Mouse (Mus musculus) liver, embryonic 16.5 days (tissue): Measurements from ENCODE around the gene Rufy3. TPM values are rescaled to one million over a fixed set of nuclear protein-coding genes. Genes with fewer than 3 reads are reported as not detected.

Experiments used
- ATAC-seq: fragments of 200-750 bp; cut with Nextera tagmentation; 2 replicates; pipeline ENCODE4 v1.8.0; 2017; ENCODE audit warnings: low read depth, mild to moderate bottlenecking, moderate number of reproducible peaks, moderate library complexity
- H3K27ac ChIP-seq: fragments of 300-500 bp; sonication (generic); 2 replicates; pipeline ENCODE4 v1.5.1; 2014; ENCODE audit warnings: mild to moderate bottlenecking, low read length
- H3K27me3 ChIP-seq: fragments of 300-500 bp; sonication (generic); 2 replicates; pipeline ENCODE4 v1.6.1; 2014; ENCODE audit warnings: low read depth, low read length, mixed read lengths; ENCODE audit not compliant: control insufficient read depth, insufficient read depth
- H3K36me3 ChIP-seq: fragments of 300-500 bp; sonication (generic); 2 replicates; pipeline ENCODE4 v1.6.1; 2014; ENCODE audit warnings: mild to moderate bottlenecking; ENCODE audit not compliant: control insufficient read depth, insufficient read depth
- H3K4me1 ChIP-seq: fragments of 300-500 bp; sonication (generic); 2 replicates; pipeline ENCODE4 v1.6.1; 2014; ENCODE audit warnings: low read depth, low read length, mixed read lengths; ENCODE audit not compliant: control insufficient read depth
- H3K4me2 ChIP-seq: fragments of 300-500 bp; sonication (generic); 2 replicates; pipeline ENCODE4 v1.6.1; 2014; ENCODE audit warnings: low read depth, low read length, mixed read lengths
- H3K4me3 ChIP-seq: fragments of 300-500 bp; sonication (generic); 2 replicates; pipeline ENCODE4 v1.5.1; 2014; ENCODE audit warnings: low read depth, mild to moderate bottlenecking, low read length
- H3K9ac ChIP-seq: fragments of 300-500 bp; sonication (generic); 2 replicates; pipeline ENCODE4 v1.6.1; 2014; ENCODE audit warnings: low read depth, low read length
- H3K9me3 ChIP-seq: fragments of 300-500 bp; sonication (generic); replicated peaks from 2 replicates; pipeline ENCODE4 v1.6.1; 2016; ENCODE audit warnings: low read length; ENCODE audit not compliant: control insufficient read depth
- WGBS: fragments of 180-500 bp; shearing (Covaris S2); extraction: QIAGEN DNeasy Blood & Tissue Kit; methylation state at CpG from one replicate; pipeline ENCODE4 v1.1.7; 2014; ENCODE audit not compliant: insufficient replicate concordance; 5-methylcytosine and 5-hydroxymethylcytosine counted together
- polyA plus RNA-seq: library from polyadenylated mRNA; unstranded; fragments of >200 nt; fragmentation: Nextera tagmentation; extraction: Ambion mirVana; gene quantifications from 2 replicates; pipeline ENCODE4 v1.2.1, GENCODE M21; 2015

Rufy3 gene
- polyA plus RNA-seq, 1 experiment from 2014 or later = 4.7 TPM

DNA sequence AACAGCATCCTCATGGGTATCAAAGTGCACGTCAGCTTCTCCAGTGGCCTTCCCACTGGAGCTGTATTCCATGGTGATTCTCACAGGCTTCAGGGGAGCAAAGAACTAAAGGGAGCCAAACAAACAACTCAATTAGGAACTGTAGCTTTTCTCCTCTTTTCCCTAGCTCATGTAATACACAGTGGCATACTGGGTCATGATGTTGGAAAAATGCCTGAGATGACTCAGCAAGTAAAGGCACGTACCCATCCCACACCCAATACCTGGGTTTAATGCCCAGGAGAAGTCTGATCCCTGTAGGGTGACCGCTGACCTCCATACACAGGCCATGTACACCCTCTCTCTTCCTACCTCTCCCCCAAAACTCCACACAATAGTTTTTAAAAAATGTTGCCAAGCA lies 98.3 kb downstream of the Rufy3 start:
- Histone ChIP-seq H3K36me3 (peaks cover 52% of the 10 kb centered on the region), H3K9ac (no peak overlapping the region), H3K4me3 (no peak overlapping the region), H3K27ac (no peak overlapping the region), H3K4me2 (no peak overlapping the region), H3K9me3 (no peaks in the 10 kb centered on the region), H3K4me1 (no peaks in the 10 kb centered on the region), H3K27me3 (no peaks in the 10 kb centered on the region)
- ATAC-seq = no peak
- WGBS = 86% methylated on average over 3 of the region's 3 CpGs

GRCm38 (mm10) chr5:88663875-88664274 lies 99.0 kb downstream of the Rufy3 start:
- Histone ChIP-seq H3K27ac (no peak overlapping the region), H3K36me3 (peaks cover 48% of the 10 kb centered on the region), H3K9me3 (no peaks in the 10 kb centered on the region), H3K9ac (no peak overlapping the region), H3K27me3 (no peaks in the 10 kb centered on the region), H3K4me3 (no peak overlapping the region), H3K4me2 (no peak overlapping the region), H3K4me1 (no peaks in the 10 kb centered on the region)
- 75% methylated on average over 5 of the region's 5 CpGs for WGBS
- ATAC-seq = no peak

GRCm38 (mm10) chr5:88674703-88675442 lies 110.0 kb downstream of the Rufy3 start:
- peaks cover 9% of the 10 kb centered on the region for H3K36me3 ChIP-seq
- H3K4me2 ChIP-seq = peak overlapping the region; percentile 86
- peaks cover 29% of the 10 kb centered on the region for H3K4me1 ChIP-seq
- H3K9me3 ChIP-seq = no peaks in the 10 kb centered on the region
- peak overlapping the region; percentile 93 for H3K4me3 ChIP-seq
- WGBS = 1% methylated on average over 44 of the region's 47 CpGs
- peak; percentile 33 for ATAC-seq
- peak overlapping the region; percentile 92 for H3K9ac ChIP-seq
- no peaks in the 10 kb centered on the region for H3K27me3 ChIP-seq
- H3K27ac ChIP-seq = peak overlapping the region; percentile 93

- ATAC-seq = peak; percentile 91
- Histone ChIP-seq H3K4me1 (peaks cover 29% of the 10 kb centered on the region), H3K27ac (peak within 1 kb of the TSS; percentile 93), H3K27me3 (no peaks in the 10 kb centered on the region), H3K4me2 (peak within 1 kb of the TSS; percentile 86), H3K4me3 (peak within 1 kb of the TSS; percentile 93), H3K9me3 (no peaks in the 10 kb centered on the region), H3K9ac (peak within 1 kb of the TSS; percentile 92), H3K36me3 (peaks cover 5% of the 10 kb centered on the region)
- whole genome bisulfite sequencing = under 1% methylated on average over 119 of the region's 127 CpGs
Measured at GRCm38 (mm10) chr5:88675443-88676387, 110.9 kb downstream of the Rufy3 start, which contains the start of gene Grsf1. Gene Grsf1, minus strand, starts transcription at chr5:88676171.

- Histone ChIP-seq H3K4me1 (peaks cover 25% of the 10 kb centered on the region), H3K27me3 (no peaks in the 10 kb centered on the region), H3K4me3 (no peak overlapping the region), H3K27ac (no peak overlapping the region; the same call in 1 of the 2 replicates), H3K36me3 (no peaks in the 10 kb centered on the region), H3K9me3 (no peaks in the 10 kb centered on the region), H3K4me2 (peak overlapping the region; percentile 28), H3K9ac (no peak overlapping the region)
- no peak for ATAC-seq
- 27% methylated on average over 7 of the region's 7 CpGs for WGBS
Measured at GRCm38 (mm10) chr5:88678929-88679328, 114.1 kb downstream of the Rufy3 start.

DNA sequence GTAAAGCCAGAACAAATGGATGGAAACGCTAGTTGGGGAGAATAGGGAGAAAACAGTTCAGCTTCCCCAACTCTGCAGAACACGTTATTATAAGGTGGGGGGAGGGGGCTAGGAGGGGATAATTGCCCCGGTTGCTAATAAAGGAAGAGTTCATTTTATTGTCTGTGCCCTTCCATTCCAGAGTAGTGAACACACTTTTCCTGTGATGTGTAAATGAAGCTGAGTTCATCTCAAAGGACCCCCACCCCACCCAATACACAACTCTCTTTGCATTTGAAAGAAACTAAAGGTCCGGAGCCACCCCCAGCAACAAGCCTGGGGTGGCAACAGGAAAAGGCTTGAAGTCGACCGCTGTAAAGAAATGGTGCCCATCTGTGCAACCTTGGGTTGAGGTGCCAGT lies 114.5 kb downstream of the Rufy3 start:
- no peaks in the 10 kb centered on the region for H3K9me3 ChIP-seq
- no peaks in the 10 kb centered on the region for H3K36me3 ChIP-seq
- peak overlapping the region; percentile 28 for H3K4me2 ChIP-seq
- H3K4me3 ChIP-seq = no peak overlapping the region
- no peak overlapping the region; the same call in 1 of the 2 replicates for H3K27ac ChIP-seq
- H3K4me1 ChIP-seq = peaks cover 22% of the 10 kb centered on the region
- no peak for ATAC-seq
- 32% methylated on average over 6 of the region's 6 CpGs for WGBS
- H3K27me3 ChIP-seq = no peaks in the 10 kb centered on the region
- H3K9ac ChIP-seq = no peak overlapping the region

- no peak overlapping the region for H3K27ac ChIP-seq
- H3K27me3 ChIP-seq = peaks cover 4% of the 10 kb centered on the region
- H3K4me2 ChIP-seq = no peak overlapping the region
- 82% methylated on average over 6 of the region's 6 CpGs for WGBS
- no peak overlapping the region for H3K9ac ChIP-seq
- H3K36me3 ChIP-seq = no peaks in the 10 kb centered on the region
- H3K9me3 ChIP-seq = no peaks in the 10 kb centered on the region
- no peak overlapping the region for H3K4me3 ChIP-seq
- H3K4me1 ChIP-seq = peaks cover 17% of the 10 kb centered on the region
- no peak for ATAC-seq
Measured at GRCm38 (mm10) chr5:88680567-88680966, 115.7 kb downstream of the Rufy3 start.

GRCm38 (mm10) chr5:88683706-88684105 lies 118.9 kb downstream of the Rufy3 start:
- Histone ChIP-seq H3K9ac (no peak overlapping the region), H3K9me3 (no peaks in the 10 kb centered on the region), H3K4me2 (no peak overlapping the region), H3K4me3 (no peak overlapping the region), H3K27me3 (peaks cover 4% of the 10 kb centered on the region), H3K4me1 (peaks cover 11% of the 10 kb centered on the region), H3K36me3 (no peaks in the 10 kb centered on the region), H3K27ac (no peak overlapping the region)
- no peak for ATAC-seq
- 58% methylated on average over 9 of the region's 9 CpGs for WGBS
